Mouse (Mus musculus): Measurements from ENCODE around the gene Drg2. TPM values are rescaled to one million over a fixed set of nuclear protein-coding genes. Genes with fewer than 3 reads are reported as not detected.
"Not testable (repeated sequence)": the region's sequence is repeated elsewhere in the genome, so short reads cannot be mapped to it uniquely, and the experiment has no call there.

Drg2 gene
- polyA plus RNA-seq, 1 experiment, result 60.7 TPM

DNA sequence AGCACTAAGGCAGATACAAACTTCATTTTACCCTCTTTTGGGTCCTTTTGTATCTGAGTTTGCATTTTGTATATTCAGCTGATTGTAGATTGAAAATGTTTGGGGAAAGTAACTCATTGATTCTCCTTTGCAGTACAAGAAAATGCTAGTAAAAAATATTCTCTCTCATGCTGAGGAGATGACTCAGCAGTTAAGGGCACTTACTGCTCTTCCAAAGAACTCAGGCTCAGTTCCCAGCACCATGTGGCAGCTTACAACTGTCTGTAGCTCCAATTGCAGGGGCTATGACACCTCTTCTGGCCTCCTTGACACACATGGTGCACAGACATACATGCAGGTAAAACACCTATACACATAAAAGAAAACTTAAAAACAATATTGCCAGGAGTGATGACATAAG is 20.9 kb upstream of the Drg2 start:
- Histone ChIP-seq H3K4me1 (replicated peaks; ENCODE audit: control insufficient read depth, insufficient read depth, low read length) (no peaks in the 10 kb centered on the region), H3K4me3 (ENCODE audit: control insufficient read depth, insufficient read depth, low read length) (no peak overlapping the region), H3K27me3 (ENCODE audit: control insufficient read depth, insufficient read depth, low read length) (no peaks in the 10 kb centered on the region), H3K27ac (ENCODE audit: control insufficient read depth, insufficient read depth, low read length) (no peak overlapping the region), H3K36me3 (ENCODE audit: control insufficient read depth, insufficient read depth, low read length) (peaks cover 20% of the 10 kb centered on the region)
- TF ChIP-seq POLR2A (IDR thresholded peaks at IDR 0.05; ENCODE audit: control insufficient read depth, extremely low read depth, insufficient read depth, low read length, poor library complexity) (no peak), CTCF (IDR thresholded peaks at IDR 0.05; ENCODE audit: borderline replicate concordance, control insufficient read depth, extremely low read depth, insufficient read depth, low read length, poor library complexity) (no peak)
- DNase-seq, result no peak

DNA sequence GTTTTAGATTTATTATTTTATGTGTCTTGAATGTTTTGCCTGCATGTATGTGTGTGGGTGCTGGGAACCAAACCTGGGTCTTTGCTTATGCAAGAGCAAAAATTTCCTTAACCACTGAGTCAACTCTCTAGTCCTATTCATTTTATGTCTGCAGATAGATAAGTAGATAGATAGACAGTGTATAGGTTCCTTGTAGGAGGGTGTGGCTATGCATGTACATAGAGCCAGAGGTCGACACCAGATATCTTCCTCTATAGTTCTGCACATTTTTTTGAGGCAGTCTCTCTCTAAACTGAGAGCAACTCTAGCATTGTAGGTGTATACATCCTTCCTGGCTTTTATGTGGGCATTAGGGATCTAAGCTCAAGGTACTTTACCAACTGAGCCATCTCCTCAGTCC is 19.3 kb upstream of the Drg2 start:
- no peak for TF ChIP-seq POLR2A (IDR thresholded peaks at IDR 0.05; ENCODE audit: control insufficient read depth, extremely low read depth, insufficient read depth, low read length, poor library complexity)
- TF ChIP-seq CTCF (IDR thresholded peaks at IDR 0.05; ENCODE audit: borderline replicate concordance, control insufficient read depth, extremely low read depth, insufficient read depth, low read length, poor library complexity), result no peak
- no peak overlapping the region for H3K27ac ChIP-seq (ENCODE audit: control insufficient read depth, insufficient read depth, low read length)
- no peaks in the 10 kb centered on the region for H3K4me1 ChIP-seq (replicated peaks; ENCODE audit: control insufficient read depth, insufficient read depth, low read length)
- H3K4me3 ChIP-seq (ENCODE audit: control insufficient read depth, insufficient read depth, low read length), result no peak overlapping the region
- H3K27me3 ChIP-seq (ENCODE audit: control insufficient read depth, insufficient read depth, low read length), result no peaks in the 10 kb centered on the region
- peaks cover 20% of the 10 kb centered on the region for H3K36me3 ChIP-seq (ENCODE audit: control insufficient read depth, insufficient read depth, low read length)
- no peak for DNase-seq
- WGBS, result 100% methylated on average over 1 of the region's 1 CpGs

DNA sequence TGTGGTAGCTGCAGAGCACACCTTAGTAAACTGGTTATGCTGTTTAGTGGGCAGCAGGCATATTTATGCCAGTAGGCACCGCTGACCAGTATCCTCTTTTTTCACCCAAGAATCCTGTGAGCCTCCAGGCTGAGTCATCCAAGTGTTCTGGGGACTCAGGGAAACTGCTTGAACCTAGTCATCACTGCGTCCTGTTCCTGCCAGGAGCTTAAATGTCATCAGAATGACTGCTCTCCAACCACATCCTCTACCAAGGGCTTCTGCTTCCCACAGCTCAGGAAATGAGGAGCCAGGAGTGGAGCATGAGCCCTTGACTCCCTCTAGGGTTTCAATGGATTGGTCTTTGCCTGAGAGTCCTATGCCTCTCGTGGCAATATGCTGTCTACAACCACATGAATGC is 17.8 kb upstream of the Drg2 start:
- Histone ChIP-seq H3K4me3 (ENCODE audit: control insufficient read depth, insufficient read depth, low read length) (no peak overlapping the region), H3K4me1 (replicated peaks; ENCODE audit: control insufficient read depth, insufficient read depth, low read length) (no peaks in the 10 kb centered on the region), H3K36me3 (ENCODE audit: control insufficient read depth, insufficient read depth, low read length) (peaks cover 27% of the 10 kb centered on the region), H3K27ac (ENCODE audit: control insufficient read depth, insufficient read depth, low read length) (no peak overlapping the region), H3K27me3 (ENCODE audit: control insufficient read depth, insufficient read depth, low read length) (no peaks in the 10 kb centered on the region)
- 88% methylated on average over 3 of the region's 3 CpGs for WGBS
- no peak for TF ChIP-seq POLR2A (IDR thresholded peaks at IDR 0.05; ENCODE audit: control insufficient read depth, extremely low read depth, insufficient read depth, low read length, poor library complexity)
- TF ChIP-seq CTCF (IDR thresholded peaks at IDR 0.05; ENCODE audit: borderline replicate concordance, control insufficient read depth, extremely low read depth, insufficient read depth, low read length, poor library complexity), result no peak
- no peak for DNase-seq

DNA sequence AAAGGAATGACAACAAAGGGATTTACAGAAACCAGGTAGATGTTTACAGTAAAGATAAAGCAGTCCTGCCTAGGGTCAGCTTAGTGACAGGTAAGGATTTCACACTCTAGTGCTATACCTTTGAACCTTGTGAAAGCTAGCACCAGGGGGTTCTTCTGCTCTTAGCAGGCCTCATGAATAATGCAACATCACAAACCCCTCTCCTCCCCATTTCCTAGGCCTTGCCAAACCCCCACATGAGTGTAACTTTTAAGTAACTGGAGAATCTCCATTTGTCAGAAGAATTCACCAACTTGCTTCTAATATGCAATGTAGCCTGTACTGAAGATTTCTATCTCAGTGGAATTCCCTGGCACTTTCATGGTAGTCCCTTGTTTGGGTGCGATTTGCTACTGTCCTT is 14.8 kb upstream of the Drg2 start:
- 93% methylated on average over 1 of the region's 1 CpGs for WGBS
- not testable (repeated sequence) for H3K4me3 ChIP-seq (ENCODE audit: control insufficient read depth, insufficient read depth, low read length); H3K27me3 ChIP-seq (ENCODE audit: control insufficient read depth, insufficient read depth, low read length); DNase-seq; H3K4me1 ChIP-seq (replicated peaks; ENCODE audit: control insufficient read depth, insufficient read depth, low read length); H3K27ac ChIP-seq (ENCODE audit: control insufficient read depth, insufficient read depth, low read length)
- H3K36me3 ChIP-seq (ENCODE audit: control insufficient read depth, insufficient read depth, low read length), result peaks cover 20% of the 10 kb centered on the region

DNA sequence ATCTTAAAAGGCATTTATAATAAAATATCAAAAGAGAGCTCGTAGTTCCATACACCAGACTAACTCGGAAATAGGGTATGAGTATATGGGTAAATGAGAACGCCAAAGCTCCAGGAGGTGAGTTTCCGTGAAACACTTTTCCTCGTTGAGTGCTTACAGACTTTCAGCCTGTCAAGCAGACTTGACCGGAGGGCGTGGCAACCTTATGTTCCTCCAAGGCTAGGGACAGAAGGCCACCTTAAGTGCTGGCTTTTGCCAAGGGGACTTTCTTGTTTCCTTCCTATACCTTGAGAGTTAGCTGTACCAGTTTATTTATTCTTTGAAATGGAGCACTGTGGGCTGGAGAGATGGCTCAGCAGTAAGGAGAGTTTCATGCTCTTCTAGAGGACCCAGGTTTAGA is 14.2 kb upstream of the Drg2 start:
- no peak for DNase-seq
- TF ChIP-seq CTCF (IDR thresholded peaks at IDR 0.05; ENCODE audit: borderline replicate concordance, control insufficient read depth, extremely low read depth, insufficient read depth, low read length, poor library complexity) (no peak), POLR2A (IDR thresholded peaks at IDR 0.05; ENCODE audit: control insufficient read depth, extremely low read depth, insufficient read depth, low read length, poor library complexity) (no peak)
- no peaks in the 10 kb centered on the region for H3K27me3 ChIP-seq (ENCODE audit: control insufficient read depth, insufficient read depth, low read length)
- H3K4me1 ChIP-seq (replicated peaks; ENCODE audit: control insufficient read depth, insufficient read depth, low read length), result no peaks in the 10 kb centered on the region
- H3K36me3 ChIP-seq (ENCODE audit: control insufficient read depth, insufficient read depth, low read length), result peaks cover 20% of the 10 kb centered on the region
- no peak overlapping the region for H3K27ac ChIP-seq (ENCODE audit: control insufficient read depth, insufficient read depth, low read length)
- H3K4me3 ChIP-seq (ENCODE audit: control insufficient read depth, insufficient read depth, low read length), result no peak overlapping the region
- WGBS, result 90% methylated on average over 7 of the region's 7 CpGs

DNA sequence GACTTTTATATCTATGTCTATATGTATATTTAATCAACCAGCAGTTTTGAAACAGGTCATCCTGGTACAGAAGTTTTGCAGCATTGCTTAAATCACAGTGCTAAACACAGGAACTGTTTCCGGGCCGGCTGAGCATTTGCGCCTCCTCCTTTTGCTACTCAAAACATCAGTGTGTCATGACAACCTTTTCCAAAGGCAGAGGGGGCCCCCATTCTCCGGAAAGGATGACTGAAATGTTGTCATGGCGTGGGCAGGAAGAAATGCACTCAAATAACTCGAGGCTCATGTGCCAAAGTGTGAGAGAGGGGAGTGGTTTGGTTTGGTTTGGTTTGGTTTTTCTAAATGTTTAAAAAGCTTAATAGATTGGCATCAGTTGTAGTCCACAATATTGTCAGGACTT is 11.5 kb upstream of the Drg2 start:
- no peak for DNase-seq
- Histone ChIP-seq H3K36me3 (ENCODE audit: control insufficient read depth, insufficient read depth, low read length) (peaks cover 19% of the 10 kb centered on the region), H3K4me1 (replicated peaks; ENCODE audit: control insufficient read depth, insufficient read depth, low read length) (no peaks in the 10 kb centered on the region), H3K4me3 (ENCODE audit: control insufficient read depth, insufficient read depth, low read length) (no peak overlapping the region), H3K27me3 (ENCODE audit: control insufficient read depth, insufficient read depth, low read length) (no peaks in the 10 kb centered on the region), H3K27ac (ENCODE audit: control insufficient read depth, insufficient read depth, low read length) (no peak overlapping the region)
- TF ChIP-seq CTCF (IDR thresholded peaks at IDR 0.05; ENCODE audit: borderline replicate concordance, control insufficient read depth, extremely low read depth, insufficient read depth, low read length, poor library complexity), result no peak
- TF ChIP-seq POLR2A (IDR thresholded peaks at IDR 0.05; ENCODE audit: control insufficient read depth, extremely low read depth, insufficient read depth, low read length, poor library complexity), result no peak
- 91% methylated on average over 6 of the region's 6 CpGs for WGBS

DNA sequence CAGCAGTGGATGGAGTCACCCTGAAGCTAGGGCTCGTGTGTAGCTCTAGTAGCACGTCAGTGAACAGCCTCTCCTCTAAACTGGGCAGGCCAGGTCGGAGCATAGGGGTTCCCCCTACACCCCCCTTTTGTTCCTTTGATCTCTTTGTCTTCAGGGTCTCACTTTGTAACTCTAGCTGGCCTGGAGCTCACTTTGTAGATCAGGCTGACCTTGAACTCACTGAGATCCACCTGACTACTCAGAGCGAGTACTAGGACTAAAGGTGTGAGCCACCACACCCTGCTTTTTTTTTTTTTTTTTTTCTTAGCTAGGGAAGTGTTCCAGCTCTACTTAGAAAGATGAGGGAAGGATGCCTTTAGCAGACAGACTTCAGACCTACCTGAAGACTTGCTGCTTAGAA is 10.4 kb upstream of the Drg2 start:
- WGBS, result 94% methylated on average over 4 of the region's 4 CpGs
- Histone ChIP-seq H3K27ac (ENCODE audit: control insufficient read depth, insufficient read depth, low read length) (no peak overlapping the region), H3K36me3 (ENCODE audit: control insufficient read depth, insufficient read depth, low read length) (peaks cover 12% of the 10 kb centered on the region), H3K27me3 (ENCODE audit: control insufficient read depth, insufficient read depth, low read length) (no peaks in the 10 kb centered on the region), H3K4me3 (ENCODE audit: control insufficient read depth, insufficient read depth, low read length) (no peak overlapping the region), H3K4me1 (replicated peaks; ENCODE audit: control insufficient read depth, insufficient read depth, low read length) (no peaks in the 10 kb centered on the region)
- DNase-seq, result no peak
- TF ChIP-seq CTCF (IDR thresholded peaks at IDR 0.05; ENCODE audit: borderline replicate concordance, control insufficient read depth, extremely low read depth, insufficient read depth, low read length, poor library complexity) (no peak), POLR2A (IDR thresholded peaks at IDR 0.05; ENCODE audit: control insufficient read depth, extremely low read depth, insufficient read depth, low read length, poor library complexity) (no peak)
